Comparison of ENCODE assay signal across 8 mouse cellular contexts in genomic region chr2:163788484-163788883, GRCm38 (mm10). TPM values are rescaled to one million over a fixed set of nuclear protein-coding genes. Genes with fewer than 3 reads are reported as not detected.
DNase-seq lines count a peak whose midpoint lies in the region; ATAC-seq and TF ChIP-seq lines count a peak whose summit lies in the region.

No protein-coding gene starts in this region.

- no peak for ATAC-seq in kidney, embryonic 15.5 days (replicated peaks; ENCODE audit: low FRiP score)
- ATAC-seq in monocyte, adult 5-6 weeks (replicated peaks; ENCODE audit: insufficient number of reproducible peaks, low FRiP score, low TSS enrichment, poor library complexity, severe bottlenecking): 0 out of 2 replicates have a peak, but pooled peaks have one; percentile 27
- 0 out of 2 replicates have a peak, but pooled peaks have one; percentile 45 for ATAC-seq in stomach, postnatal 0 days (ENCODE audit: low FRiP score, low TSS enrichment)

- DNase-seq in kidney, adult 11 months: peak; percentile 39
- DNase-seq in adrenal gland, postnatal 14 days: peak; percentile 85
- DNase-seq in embryo, embryonic 9.5 days (ENCODE audit: extremely low spot score): peak; percentile 53
- peak; percentile 83 for DNase-seq in heart, postnatal 4 days
- DNase-seq in left cerebral cortex, adult 2 months (ENCODE audit: extremely low spot score in 1 of 2, low spot score in 2 of 2): peak; percentile 55 to 71
- DNase-seq in stomach, postnatal 0 days (ENCODE audit: low spot score): peak; percentile 45

- H3K36me3 ChIP-seq in kidney, embryonic 15.5 days: no peaks in the 10 kb centered on the region
- H3K36me3 ChIP-seq in stomach, postnatal 0 days (ENCODE audit: control insufficient read depth, insufficient read depth, low read length): no peaks in the 10 kb centered on the region

- H3K4me2 ChIP-seq in kidney, embryonic 15.5 days: no peak overlapping the region
- H3K4me2 ChIP-seq in stomach, postnatal 0 days (replicated peaks; ENCODE audit: low read depth): no peak overlapping the region

- TF ChIP-seq EP300 in stomach, postnatal 0 days (optimal IDR thresholded peaks at IDR 0.05): no peak

- H3K27ac ChIP-seq in kidney, embryonic 15.5 days: no peak overlapping the region
- H3K27ac ChIP-seq in left cerebral cortex, adult 2 months: no peak overlapping the region
- no peak overlapping the region for H3K27ac ChIP-seq in stomach, postnatal 0 days (replicated peaks)

- H3K9me3 ChIP-seq in kidney, embryonic 15.5 days (replicated peaks): no peaks in the 10 kb centered on the region
- H3K9me3 ChIP-seq in stomach, postnatal 0 days (ENCODE audit: control insufficient read depth, low read length): no peaks in the 10 kb centered on the region

- peak; percentile 77 for TF ChIP-seq CTCF in left cerebral cortex, adult 2 months (IDR thresholded peaks at IDR 0.05)
- peak; percentile 79 for TF ChIP-seq CTCF in stomach, postnatal 0 days (IDR thresholded peaks at IDR 0.05; ENCODE audit: low read depth)

- H3K4me3 ChIP-seq in kidney, embryonic 15.5 days (replicated peaks): no peak overlapping the region
- no peak overlapping the region for H3K4me3 ChIP-seq in left cerebral cortex, adult 2 months
- no peak overlapping the region for H3K4me3 ChIP-seq in stomach, postnatal 0 days (ENCODE audit: low read depth, low read length)

- no peaks in the 10 kb centered on the region for H3K27me3 ChIP-seq in kidney, embryonic 15.5 days
- H3K27me3 ChIP-seq in stomach, postnatal 0 days (ENCODE audit: control insufficient read depth, insufficient read depth, low read length): no peaks in the 10 kb centered on the region

- intact Hi-C loops in left cerebral cortex, adult 2 months (cut with DNase I): loop anchor here (10.0 kb wide), 3 partner anchors 46 to 254 kb away; no protein-coding TSS in a partner anchor

- WGBS in kidney, embryonic 15.5 days: 79% methylated on average over 4 of the region's 4 CpGs
- 69% methylated on average over 4 of the region's 4 CpGs for WGBS in stomach, postnatal 0 days

- H3K9ac ChIP-seq in kidney, embryonic 15.5 days: no peak overlapping the region
- no peak overlapping the region for H3K9ac ChIP-seq in stomach, postnatal 0 days (ENCODE audit: low read length)

- H3K4me1 ChIP-seq in kidney, embryonic 15.5 days: no peaks in the 10 kb centered on the region
- no peaks in the 10 kb centered on the region for H3K4me1 ChIP-seq in stomach, postnatal 0 days (replicated peaks; ENCODE audit: control insufficient read depth, insufficient read depth)

RNA-seq across cellular contexts. Expression of gene Ccn5, which starts 32.2 kb away (rescaled TPM):
- 0.62 and 1.0 TPM in 2 replicates for polyA plus RNA-seq in kidney, embryonic 15.5 days (2015; fragmentation: Nextera tagmentation; extraction: Ambion mirVana)
- 0.26 TPM in 1 of 2 replicates, not detected in the other for total RNA-seq in adrenal gland, postnatal 14 days (2021)
- 1 to 10 TPM in 1 of 2 experiments, under 1 TPM in 1; 0.98 to 1.5 TPM for total RNA-seq in heart, postnatal 4 days (2021)
- total RNA-seq in left cerebral cortex, adult 2 months (2021): under 1 TPM; 0.19 to 0.38 TPM
- not detected in 3 replicates for total RNA-seq in monocyte, adult 5-6 weeks (2017)
- 0.08 and 0.21 TPM in 2 replicates for polyA plus RNA-seq in stomach, postnatal 0 days (2015; fragmentation: Nextera tagmentation; extraction: Ambion mirVana)

RNA-seq across cellular contexts. Expression of gene Ada, which starts 38.4 kb away (rescaled TPM):
- 9.5 and 11.8 TPM in 2 replicates for polyA plus RNA-seq in kidney, embryonic 15.5 days (2015; fragmentation: Nextera tagmentation; extraction: Ambion mirVana)
- 3.1 and 3.9 TPM in 2 replicates for total RNA-seq in adrenal gland, postnatal 14 days (2021)
- total RNA-seq in heart, postnatal 4 days (2021): 1 to 10 TPM; 1.8 to 2.4 TPM
- under 1 TPM; 0.79 to 0.93 TPM for total RNA-seq in left cerebral cortex, adult 2 months (2021)
- 2.3 to 4.2 TPM (median 3.8 TPM) in 3 replicates for total RNA-seq in monocyte, adult 5-6 weeks (2017)
- 9.7 and 13.6 TPM in 2 replicates for polyA plus RNA-seq in stomach, postnatal 0 days (2015; fragmentation: Nextera tagmentation; extraction: Ambion mirVana)
